Mouse (Mus musculus) T-helper 17 cell (primary cell): Measurements from ENCODE around the gene Cbln3.

Source experiments
- in situ Hi-C, 2 experiments: fragments of 300-600 bp; cut with MboI, MseI; formaldehyde crosslinking; loops; 1 replicate in 1 of 2; 2 replicates in 1 of 2; pipeline ENCODE4 v1.15.1; 2025; ENCODE audit warnings: high pct_unique_total_duplicates in 2 of 2

Cbln3 gene

DNA sequence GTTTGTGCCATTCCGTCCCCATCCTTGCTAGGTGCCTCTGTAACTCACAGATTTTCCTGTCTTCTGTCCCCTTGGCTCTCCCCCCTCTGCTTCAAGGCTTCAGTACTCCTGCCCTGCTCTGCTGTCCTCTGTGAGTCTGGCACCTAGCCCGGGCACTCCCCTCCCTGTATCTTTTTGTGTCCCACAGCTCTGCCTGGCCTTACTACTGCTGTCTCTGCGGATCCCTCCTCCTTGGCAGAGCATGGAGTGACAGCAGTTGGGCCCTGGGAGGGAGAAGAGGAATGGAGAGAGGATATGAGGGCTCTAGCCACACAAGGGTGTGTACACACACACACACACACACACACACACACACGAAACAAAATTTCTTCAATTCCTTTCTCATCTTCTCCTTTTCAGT lies at the start of gene Cbln3:
Gene Cbln3, minus strand, starts transcription at position 227 of the 400 bp plus-strand sequence.
- in situ Hi-C loops, result loop anchor here in 1 of 2 experiments (25.0 kb wide), 1 partner anchor 1647 kb away; no protein-coding TSS in a partner anchor

DNA sequence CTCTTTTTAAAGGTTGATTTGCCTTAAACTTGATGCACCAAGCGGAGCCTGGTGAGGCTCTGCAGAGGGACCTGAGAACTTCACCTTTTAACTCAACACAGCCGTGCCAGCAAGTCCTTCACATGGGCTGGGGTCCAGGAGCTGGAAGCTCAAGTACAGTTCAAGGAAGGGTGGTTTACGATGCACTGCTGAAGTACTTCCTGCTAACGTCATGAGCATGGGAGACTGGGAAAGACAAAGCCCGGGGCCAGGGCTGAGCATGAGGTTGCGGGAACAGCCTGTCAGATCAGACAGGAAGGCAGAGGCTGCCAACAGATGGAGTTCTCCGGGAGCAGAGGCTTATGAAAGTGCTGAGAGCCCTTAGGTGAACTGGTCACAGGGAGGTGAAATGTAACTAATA lies 49.4 kb upstream of the Cbln3 start:
- in situ Hi-C loops, result loop anchor here in 1 of 2 experiments (10.0 kb wide), 1 partner anchor 161 kb away; no protein-coding TSS in a partner anchor

DNA sequence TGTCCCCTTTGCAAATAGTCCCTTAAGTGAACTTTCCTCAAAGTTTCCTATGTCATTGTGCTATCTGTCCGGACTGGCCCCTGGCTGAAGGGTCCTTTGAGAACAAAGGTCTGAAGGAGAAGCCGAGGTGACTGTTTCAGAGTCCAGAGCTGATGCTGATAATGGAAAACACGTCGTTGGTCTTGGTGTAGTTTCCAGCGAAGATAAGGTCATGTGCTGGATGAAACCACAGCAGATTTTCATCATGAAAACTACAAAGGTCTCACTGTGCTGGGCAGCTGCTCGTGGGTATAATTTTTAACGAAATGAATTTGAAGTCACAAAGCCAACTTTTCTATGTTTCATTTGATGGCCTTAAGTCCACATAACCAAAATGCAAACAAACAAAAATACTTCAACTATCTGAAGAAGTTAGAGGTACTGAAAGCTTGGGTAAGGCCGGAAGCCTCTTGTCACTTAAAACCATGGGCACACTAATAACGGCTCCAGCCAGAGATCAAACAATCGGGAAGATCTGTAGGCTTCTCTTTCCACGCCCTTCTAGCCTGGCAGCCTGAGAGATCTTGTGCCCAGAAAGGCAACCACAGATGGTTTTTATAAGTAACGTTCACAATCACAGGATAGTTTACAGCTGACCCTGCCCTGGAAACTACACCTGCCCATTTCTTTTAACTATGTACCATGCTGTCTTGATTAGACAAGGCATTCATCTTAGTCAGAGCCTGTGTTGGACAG lies 45.2 kb upstream of the Cbln3 start:
- in situ Hi-C loops, result no loop called here

DNA sequence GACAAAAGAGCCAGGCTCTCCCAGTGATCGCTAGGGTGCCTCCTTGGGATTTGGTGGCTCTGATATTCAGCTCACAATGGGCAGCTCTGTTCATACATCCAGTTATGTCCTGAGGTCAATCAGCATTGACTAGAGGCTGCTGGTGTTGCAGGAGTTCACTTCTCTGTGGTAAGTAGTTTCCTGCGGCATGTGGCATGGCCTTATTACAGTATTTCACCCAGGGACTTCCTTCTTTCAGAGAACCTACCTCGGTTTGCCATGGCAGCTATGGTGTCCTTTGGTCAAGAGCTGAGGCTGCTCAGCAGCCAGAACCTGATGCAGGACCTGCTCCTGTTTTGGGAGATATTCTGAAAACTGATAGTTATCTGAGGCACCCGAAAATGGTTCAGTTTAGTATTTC lies 42.7 kb upstream of the Cbln3 start:
- in situ Hi-C loops, result no loop called here

DNA sequence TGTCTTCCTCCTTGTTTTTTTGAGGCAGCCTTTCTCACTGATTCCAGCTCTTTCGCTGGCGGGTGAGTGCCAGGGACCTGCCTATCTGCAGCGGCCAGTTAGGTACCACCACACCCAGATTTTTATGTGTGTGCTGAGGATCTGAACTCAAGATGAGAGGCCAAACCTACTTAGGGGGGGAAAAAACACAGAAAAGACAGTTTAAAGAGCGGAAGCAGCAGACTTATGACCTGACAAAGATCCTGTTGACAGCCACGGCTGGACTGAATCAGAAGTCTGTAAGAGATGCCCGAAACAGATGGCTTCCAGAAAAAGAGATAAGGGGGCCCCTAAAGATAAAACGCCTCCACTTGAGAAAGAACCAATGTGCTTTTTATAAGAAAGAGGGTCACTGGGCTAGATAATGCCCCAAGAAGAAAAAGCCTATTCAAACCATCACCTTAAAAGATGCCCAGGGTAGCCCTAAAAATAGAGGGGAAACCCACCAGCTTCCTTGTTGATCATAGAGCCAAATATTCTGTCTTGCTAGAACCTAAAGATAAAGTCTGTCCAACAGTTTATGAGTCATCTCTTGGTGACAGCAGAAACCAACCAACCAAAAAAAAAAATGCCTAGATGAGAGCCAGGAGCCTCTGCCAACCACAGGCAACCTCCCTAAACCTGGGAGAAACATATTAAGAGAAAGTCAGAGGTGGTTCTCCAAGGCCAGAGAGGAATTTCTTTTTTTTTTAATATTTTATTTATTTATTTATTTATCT lies 38.5 kb upstream of the Cbln3 start:
- in situ Hi-C loops, result loop anchor here (5.0 kb wide), 2 partner anchors 45 to 50 kb away; no protein-coding TSS in a partner anchor

DNA sequence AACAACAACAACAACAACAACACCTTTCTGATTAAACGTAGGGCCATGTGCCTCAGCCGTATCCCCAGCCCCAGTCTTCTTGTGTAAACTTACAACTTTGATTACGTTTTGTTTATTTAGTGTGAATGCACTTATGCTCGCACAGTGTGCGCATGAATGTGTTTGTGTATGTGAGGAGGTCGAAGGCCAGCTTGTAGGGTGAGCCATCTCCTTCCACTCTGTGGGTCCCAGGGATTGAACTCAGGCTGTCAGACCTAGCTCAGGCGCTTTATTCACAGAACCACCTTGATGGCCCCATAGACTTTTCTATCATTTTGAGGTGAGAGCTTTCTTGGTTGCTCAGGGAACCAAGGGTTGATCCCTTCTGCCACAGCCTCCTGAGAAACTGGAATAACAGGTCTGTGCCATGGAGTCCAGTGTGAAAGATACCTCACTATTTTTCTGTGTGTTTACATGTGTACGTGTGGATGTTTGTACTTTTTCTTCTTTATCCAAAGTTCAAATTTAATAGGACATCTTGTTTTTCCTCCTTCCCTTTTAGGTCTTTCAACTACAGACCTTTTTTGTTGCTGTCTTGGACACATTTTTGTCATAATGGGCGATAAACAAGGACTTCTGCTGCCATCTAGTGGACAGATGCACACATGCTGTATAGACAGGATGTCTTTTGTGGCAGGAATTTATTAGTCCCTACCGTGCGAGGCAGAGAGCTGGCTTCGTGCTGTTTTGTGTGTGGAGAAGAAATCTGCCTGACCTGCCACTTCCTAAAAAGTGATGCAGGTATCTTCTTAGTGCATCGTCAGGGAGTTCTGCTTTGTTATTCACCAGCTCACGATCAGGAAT lies 34.3 kb upstream of the Cbln3 start:
- in situ Hi-C loops, result no loop called here

DNA sequence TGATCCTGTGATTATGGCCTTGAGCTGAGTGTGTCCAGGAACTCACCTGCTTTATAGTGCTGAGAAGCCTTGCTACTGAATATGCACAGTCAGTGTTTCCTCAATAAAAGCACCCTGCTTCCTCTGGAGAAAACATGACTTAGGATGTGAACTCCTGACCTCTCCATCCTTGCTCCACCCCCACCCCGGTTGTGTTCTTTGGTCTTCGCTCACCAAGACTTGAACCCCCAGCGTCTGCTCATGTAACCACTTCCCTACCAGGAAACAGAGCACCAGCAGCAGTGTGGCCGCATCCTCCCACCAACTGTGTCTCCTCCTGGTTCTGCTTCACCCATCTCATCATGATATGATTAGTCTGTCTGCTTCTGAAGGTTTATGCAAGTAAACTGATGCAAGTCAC lies 29.2 kb upstream of the Cbln3 start:
- in situ Hi-C loops, result no loop called here

DNA sequence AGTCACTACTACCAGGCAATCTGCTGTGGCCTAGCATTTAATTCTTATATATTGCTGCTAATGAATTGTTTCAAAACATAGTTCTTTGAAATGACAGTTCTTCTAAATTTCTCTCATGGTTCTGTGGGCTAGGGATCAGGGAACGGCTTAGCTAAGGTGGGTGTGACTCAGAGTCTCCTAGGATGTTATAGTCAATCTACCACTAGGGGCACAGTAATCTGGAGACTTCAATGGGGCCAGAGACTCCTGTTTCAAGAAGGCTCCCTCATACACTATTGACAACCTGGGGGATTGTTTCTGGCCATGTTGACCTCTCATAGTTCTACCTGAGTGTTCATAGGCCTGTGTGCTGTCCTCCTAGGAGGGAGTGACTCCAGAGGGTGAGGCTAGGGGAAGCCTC lies 21.3 kb upstream of the Cbln3 start:
- in situ Hi-C loops, result no loop called here

DNA sequence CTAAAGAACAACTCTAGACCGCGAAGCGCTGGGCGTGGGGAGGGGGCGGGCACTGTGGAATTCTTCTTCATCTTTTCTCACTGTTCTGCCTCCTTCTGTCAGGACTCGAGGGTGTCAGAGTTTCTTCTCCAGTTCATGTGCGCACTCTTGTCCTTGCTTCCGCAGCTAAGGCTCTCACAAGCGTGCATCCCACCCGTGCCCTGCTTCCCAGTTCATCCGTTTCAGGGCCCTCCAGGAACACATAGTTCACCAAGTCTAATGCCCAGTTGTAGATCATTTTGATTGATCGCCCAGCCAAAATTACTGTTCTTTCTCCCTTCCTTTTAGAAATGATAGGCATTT lies 16.2 kb upstream of the Cbln3 start:
- in situ Hi-C loops, result no loop called here

DNA sequence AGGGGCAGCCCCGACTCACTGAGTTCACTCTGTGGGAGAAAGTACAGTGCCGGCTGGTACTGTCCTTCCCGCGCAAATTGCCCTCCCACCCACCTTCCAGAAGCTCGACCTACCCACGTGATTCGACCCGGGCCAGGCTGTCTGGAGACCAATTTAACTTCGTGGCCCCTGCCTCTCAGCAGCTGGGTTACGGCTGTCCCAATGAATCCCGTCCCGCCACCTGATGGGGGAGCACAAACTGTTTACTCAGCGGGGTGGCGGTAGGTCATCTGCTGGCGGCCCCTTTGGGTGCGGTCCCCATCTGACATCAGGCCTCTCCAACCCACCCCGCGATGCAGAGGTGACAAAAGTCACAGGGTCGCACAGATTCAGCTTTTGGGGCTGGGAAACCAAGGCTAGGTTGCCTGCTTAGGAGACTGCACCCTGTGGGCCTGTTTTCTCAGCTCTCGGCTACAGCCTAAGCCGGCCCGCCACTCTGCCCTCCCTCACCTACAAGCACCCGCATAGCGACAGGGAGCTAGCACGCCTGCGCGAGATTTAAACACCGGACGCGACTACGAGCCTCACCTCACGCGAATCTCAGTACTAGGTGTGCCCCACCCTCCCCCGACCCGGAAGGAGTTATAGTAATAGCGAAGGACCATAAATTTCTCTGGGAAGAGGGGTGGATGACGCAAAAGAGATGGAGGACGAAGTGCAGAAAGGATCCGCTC lies 15.7 kb upstream of the Cbln3 start, which contains the start of gene Sdr39u1:
Gene Sdr39u1, minus strand, starts transcription at position 593 of the 713 bp plus-strand sequence.
- in situ Hi-C loops, result loop anchor here (10.0 to 25.0 kb wide), 2 partner anchors 235 to 1663 kb away; partner anchors contain the start of gene Mdp1 (in 1 of the 2)

DNA sequence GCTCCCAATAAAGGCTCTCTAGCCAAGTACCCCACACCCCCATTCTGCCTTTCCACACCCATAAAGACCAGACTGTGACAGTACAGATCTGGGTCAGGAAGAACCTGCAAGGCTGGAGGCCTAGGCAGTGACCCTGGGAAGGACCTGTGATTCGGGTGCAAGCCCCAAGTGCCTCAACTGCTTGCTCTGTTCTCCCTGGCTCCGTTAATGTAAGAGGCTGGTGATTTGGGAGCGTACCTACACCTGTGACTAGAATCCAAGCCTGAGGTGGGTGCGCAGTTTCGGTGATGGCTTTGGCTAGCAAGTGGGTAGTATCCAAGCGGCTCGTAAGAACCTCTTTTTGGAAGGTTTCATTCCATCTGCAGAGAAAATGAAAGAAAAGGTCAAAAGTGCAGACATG lies 14.8 kb upstream of the Cbln3 start:
- in situ Hi-C loops, result loop anchor here (10.0 to 25.0 kb wide), 2 partner anchors 234 to 1662 kb away; partner anchors contain the start of gene Mdp1 (in 1 of the 2)

DNA sequence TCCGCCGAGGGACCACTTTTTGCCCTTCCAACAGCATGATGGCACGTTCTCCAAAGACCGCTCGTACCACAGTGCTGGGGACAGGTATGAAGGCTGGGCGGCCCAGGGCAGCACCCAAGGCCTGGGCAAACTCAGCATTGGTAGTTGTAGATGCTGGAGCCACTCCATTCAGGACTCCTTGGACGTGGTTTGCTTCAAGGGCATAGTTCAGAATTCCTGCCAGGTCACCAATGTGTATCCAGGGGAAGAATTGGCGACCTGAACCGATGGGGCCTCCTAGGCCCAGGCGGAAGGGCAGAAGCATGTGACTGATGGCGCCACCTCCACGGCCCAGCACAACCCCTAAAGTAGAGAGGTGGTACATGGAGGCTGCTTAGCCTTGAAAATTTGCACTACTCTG lies 13.5 kb upstream of the Cbln3 start:
- in situ Hi-C loops, result loop anchor here (10.0 to 25.0 kb wide), 2 partner anchors 233 to 1660 kb away; partner anchors contain the start of gene Mdp1 (in 1 of the 2)

DNA sequence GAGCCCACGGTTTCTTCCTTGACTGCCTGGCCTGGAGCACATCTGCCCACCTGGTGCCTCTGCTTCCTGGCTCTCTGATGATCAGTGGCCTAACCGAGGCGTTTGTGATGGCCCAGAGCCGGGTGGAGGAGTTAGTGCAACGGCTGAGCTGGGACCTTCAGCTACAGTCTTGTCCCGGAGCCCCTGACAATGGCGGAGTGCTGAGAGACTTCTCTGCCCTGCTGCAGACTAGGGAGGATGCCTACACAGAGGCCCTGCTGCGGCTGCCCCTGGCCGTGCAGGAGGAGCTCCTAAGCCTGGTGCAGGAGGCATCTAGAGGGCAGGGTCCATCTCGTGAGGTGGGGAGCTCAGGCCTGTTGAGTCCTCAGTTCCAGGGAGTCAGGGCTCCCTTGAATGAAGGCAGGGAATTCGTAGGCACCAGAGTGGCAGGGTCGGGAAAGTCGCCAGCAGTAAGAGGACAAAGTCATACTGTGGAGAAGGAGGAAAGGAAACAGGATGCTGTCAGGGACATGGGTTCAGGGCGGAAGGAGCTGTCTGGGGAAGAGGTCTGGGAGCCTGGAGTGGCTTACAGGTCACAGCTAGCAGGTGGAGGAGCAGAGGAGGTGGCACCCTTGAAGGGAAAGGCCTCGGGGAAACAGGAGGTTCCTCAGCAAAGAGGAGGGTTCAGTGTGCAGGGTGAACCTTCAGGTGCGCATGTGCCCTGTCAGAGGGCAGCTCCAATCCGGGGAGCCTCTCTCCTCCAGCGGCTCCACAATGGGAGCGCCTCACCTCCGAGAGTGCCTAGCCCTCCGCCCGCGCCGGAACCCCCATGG lies 2.6 kb upstream of the Cbln3 start:
- in situ Hi-C loops, result loop anchor here in 1 of 2 experiments (25.0 kb wide), 1 partner anchor 1649 kb away; no protein-coding TSS in a partner anchor

DNA sequence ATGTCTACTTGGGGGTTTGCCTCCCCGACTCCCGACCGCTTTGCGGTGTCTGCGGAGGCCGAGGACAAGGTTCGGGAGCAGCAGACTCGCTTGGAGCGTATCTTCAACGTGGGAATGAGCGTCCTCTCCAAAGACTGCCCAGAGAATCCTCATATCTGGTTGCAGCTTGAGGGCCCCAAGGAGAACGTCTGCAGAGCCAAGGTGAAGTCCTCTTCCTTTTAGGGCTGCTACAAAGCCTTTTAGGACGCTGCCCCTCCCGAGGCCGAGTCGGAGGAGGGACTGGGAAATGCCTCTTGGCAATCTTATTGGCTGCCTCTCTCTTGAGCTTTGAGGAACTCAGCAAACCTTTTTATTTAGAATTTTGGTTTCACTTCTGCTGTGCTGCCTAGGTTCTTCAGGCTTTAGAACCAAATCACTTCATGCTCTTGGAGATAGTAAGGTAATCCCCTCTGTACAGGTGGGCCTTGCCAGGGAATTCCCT lies 1.6 kb upstream of the Cbln3 start:
- in situ Hi-C loops, result loop anchor here in 1 of 2 experiments (25.0 kb wide), 1 partner anchor 1649 kb away; no protein-coding TSS in a partner anchor

DNA sequence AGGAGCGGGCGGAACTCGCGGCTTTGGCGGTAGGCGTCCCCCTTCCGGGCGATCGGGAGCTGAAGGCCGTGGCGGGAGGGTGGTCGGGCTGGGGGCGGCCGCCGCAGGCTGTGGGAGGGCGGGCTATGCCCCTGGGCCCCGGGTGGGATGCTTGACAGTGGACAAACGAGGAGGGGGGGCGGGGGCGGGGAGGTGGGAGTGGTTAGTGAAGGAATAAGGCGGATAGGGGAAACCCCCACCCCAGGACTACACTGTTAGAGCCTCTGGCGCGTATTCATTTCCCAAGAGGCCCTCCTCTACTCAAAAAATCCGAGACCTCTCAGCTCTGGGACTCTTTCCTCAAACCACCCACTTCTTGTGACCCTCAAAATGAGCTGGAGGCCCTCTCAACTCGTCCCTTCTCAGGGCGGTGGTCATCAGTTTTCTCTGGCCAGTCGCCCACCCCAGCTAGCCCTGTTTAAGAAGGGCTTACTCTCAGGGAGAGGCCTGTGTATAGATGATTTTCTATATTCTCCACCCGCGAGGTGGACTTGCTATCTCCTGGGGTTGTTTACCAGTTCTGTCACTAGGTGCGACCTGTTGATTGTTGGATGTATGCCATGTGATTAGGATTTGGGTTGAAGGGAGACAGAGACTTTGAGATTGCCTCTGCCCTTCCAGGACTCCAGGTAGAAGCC lies 1.1 kb upstream of the Cbln3 start:
- in situ Hi-C loops, result loop anchor here in 1 of 2 experiments (25.0 kb wide), 1 partner anchor 1648 kb away; no protein-coding TSS in a partner anchor

DNA sequence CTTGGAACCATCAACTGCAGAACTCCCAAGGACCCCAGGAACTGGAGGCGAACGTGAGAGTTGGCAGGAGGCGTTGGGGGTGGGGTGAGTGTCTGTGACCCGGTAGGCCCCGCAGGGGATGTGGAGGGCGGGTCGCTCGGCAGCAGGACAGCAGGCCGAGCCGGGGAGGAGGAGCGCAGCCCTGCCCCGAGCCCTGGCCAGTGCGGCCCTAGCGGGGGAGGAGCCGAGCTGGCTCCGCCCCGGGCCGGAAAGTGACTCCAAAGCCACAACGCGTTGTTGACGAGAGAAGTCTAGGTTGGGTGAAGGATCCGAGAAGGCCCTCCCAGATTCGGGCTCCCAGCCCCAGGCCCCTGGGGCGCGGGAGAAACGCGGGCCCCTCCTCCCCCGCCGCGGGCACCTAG lies 521 bp upstream of the Cbln3 start, which contains the start of gene Khnyn:
Gene Khnyn, plus strand, starts transcription at position 235 of the 401 bp plus-strand sequence.
- in situ Hi-C loops, result loop anchor here in 1 of 2 experiments (25.0 kb wide), 1 partner anchor 1647 kb away; no protein-coding TSS in a partner anchor

DNA sequence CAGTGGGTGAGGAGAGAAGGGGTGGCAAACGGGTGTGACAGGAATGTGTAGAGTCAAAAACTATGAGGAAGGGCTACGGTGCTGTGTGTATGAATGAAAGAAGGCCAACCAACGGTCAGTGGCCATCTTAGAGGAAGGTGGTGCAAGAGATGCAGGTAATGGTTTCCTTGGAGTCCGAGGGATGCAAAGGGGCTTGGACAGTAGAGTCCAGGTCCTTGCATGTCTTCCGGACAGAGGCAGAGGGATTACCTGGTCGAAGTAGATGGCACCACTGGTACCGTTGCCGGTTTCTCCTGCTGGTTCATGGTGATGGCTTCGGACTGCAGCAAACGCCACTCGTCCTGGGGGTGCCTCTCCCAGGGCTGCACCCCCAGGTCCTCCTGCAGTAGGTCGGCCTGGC lies 529 bp downstream of the Cbln3 start:
- in situ Hi-C loops, result loop anchor here in 1 of 2 experiments (25.0 kb wide), 1 partner anchor 1646 kb away; no protein-coding TSS in a partner anchor

DNA sequence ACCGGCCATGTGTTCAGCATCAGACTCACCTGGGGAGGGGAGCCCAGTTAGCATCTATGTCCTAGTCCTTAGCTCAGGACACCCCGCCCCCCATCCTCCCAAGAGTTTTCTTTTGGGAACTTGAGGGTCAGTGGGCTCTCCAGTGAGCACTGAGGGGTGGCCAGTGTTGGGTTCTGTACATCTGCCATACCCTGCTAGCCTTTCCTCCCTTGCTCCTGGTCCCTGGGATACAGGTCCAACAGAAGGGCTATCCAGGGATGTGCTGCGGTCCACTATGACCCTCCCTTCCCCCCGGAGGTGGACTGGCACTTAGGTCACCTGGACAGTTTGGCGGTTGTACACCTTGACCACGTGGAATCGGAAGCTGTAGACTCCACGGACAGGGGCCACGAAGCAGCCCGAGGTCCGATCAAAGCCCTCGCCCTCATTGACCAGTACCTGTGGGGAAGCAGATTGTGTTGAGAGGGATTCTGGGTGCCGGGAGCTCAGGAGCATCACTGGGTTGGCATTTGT lies 987 bp downstream of the Cbln3 start:
- in situ Hi-C loops, result loop anchor here in 1 of 2 experiments (25.0 kb wide), 1 partner anchor 1646 kb away; no protein-coding TSS in a partner anchor
